Mouse (Mus musculus) lung, postnatal 4 days (tissue): ENCODE measurements at regions not wholly inside any gene's neighbourhood (a gene's known extent, or its start where the extent isn't known, plus 50 kb on each side); places are given as distances from the start of the nearest gene placed in this dataset.
A peak's percentile ranks its signal among the peaks of the same experiment; 100 is the strongest.

Experiments used
- DNase-seq, 2 experiments: peaks; one replicate each; pipeline ENCODE4 v3.0.0; 2021

DNA sequence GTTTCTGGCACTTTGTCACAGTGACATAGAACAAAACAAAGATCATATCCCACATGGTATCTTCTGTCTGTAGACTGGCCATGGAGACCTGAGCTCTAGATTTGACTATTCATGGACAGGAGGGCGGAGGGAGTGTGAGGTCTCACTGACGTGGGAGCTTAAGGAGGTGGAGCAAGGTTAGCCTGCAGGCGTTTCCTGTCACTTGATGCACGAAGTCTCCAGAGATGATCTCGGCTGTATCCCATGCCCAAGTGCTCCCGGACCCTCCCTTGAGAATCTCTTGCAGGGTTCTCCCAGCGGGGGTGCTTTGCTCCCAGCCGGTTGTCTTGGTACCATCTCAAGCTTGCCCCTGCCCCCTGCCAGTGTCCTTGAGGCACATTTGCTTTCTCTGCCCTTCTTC lies 60.6 kb upstream of the Sdk2 start:
- no peak for DNase-seq

GRCm38 (mm10) chr11:114122175-114122574 lies 55.3 kb upstream of the Sdk2 start:
- peak in 1 of 2 experiments; percentile 31 for DNase-seq

DNA sequence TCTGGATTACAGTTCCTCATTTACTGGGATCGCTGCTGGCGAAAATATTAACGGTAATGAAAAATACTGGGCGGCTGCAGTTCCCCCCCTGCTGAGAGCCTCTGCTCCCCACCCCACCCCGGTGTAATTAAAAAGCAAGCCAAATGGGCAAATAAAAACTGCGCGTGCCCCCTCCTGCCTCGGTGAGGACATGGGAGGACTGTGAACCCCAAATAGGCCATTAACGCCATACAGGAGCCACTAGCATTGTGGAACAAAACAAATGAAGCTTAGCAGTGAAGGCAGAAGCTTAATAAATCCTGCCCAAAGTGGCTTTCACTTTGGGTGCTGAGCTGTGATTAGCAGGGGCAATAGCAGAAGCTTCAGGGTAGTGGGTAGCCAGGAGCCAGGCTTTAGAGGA lies 52.3 kb upstream of the Sdk2 start:
- no peak for DNase-seq
